Mouse (Mus musculus): ENCODE measurements around the gene Lman2. TPM values are rescaled to one million over a fixed set of nuclear protein-coding genes. Genes with fewer than 3 reads are reported as not detected.

Lman2 gene
- polyA plus RNA-seq, 1 experiment from 2014 or later = 84.2 TPM

- ATAC-seq (replicated peaks; ENCODE audit: extremely low read depth, insufficient read depth, low FRiP score) = no peak
- Histone ChIP-seq H3K9ac (ENCODE audit: low read length) (no peak overlapping the region), H3K4me2 (ENCODE audit: low read depth, low read length) (no peak overlapping the region), H3K4me1 (ENCODE audit: control insufficient read depth, insufficient read depth, low read length) (0 out of 2 replicates have a peak, but pooled peaks cover 2% of the 10 kb centered on the region), H3K4me3 (ENCODE audit: low read length) (no peak overlapping the region), H3K36me3 (ENCODE audit: control insufficient read depth, insufficient read depth) (peaks cover 62% of the 10 kb centered on the region), H3K27me3 (ENCODE audit: control insufficient read depth, insufficient read depth, low read length) (no peaks in the 10 kb centered on the region), H3K27ac (ENCODE audit: low read length) (no peak overlapping the region), H3K9me3 (replicated peaks; ENCODE audit: control insufficient read depth, low read length) (no peaks in the 10 kb centered on the region)
- 79% methylated on average over 11 of the region's 11 CpGs for WGBS
These were observed 15.8 kb downstream of the Lman2 start for GRCm38 (mm10) chr13:55346745-55347144.

DNA sequence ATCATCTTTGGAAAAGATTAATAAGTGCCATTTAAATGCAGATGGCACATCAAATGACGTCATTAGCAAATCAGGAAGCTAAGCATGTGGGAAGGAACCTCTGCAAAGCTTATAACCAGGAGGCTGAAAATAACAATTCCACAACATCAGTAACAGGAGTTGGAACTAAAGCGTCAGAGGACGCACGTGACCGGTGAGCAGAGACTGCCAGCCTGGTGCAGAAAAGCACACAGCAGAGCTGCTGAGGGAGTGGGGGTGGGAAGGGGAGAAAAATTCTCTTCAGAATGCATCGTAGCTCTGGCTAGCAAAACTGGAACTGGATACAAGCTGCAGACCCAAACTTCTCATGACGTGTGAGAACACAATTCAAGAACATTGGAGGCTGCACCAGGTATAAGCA, 18.3 kb downstream of the Lman2 start:
- no peaks in the 10 kb centered on the region for H3K27me3 ChIP-seq (ENCODE audit: control insufficient read depth, insufficient read depth, low read length)
- no peak overlapping the region for H3K4me3 ChIP-seq (ENCODE audit: low read length)
- no peak overlapping the region for H3K27ac ChIP-seq (ENCODE audit: low read length)
- H3K9me3 ChIP-seq (replicated peaks; ENCODE audit: control insufficient read depth, low read length) = no peaks in the 10 kb centered on the region
- H3K36me3 ChIP-seq (ENCODE audit: control insufficient read depth, insufficient read depth) = peaks cover 42% of the 10 kb centered on the region
- H3K9ac ChIP-seq (ENCODE audit: low read length) = no peak overlapping the region
- ATAC-seq (replicated peaks; ENCODE audit: extremely low read depth, insufficient read depth, low FRiP score) = no peak
- 0 out of 2 replicates have a peak, but pooled peaks cover 2% of the 10 kb centered on the region for H3K4me1 ChIP-seq (ENCODE audit: control insufficient read depth, insufficient read depth, low read length)
- WGBS = 80% methylated on average over 7 of the region's 7 CpGs
- no peak overlapping the region for H3K4me2 ChIP-seq (ENCODE audit: low read depth, low read length)

DNA sequence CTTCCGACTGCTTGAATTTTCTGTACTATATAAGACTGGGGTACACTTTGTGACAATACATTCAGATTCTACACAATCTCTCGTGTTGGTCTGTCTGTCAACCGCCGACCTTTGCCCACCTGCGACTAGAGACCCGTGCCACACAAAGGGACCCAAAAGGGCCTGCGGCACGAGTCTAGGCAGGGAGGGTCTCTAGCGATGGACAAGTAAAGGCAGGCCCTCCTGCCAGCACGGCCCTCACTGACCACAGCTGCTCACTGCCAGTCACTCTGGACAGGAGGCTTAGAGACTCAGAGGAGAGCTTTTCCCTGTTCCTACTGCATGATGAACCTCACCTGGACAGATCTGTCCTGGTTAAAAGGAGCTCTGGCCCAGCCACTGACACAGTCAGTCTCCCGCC, 20.1 kb downstream of the Lman2 start:
- Histone ChIP-seq H3K4me2 (ENCODE audit: low read depth, low read length) (no peak overlapping the region), H3K9me3 (replicated peaks; ENCODE audit: control insufficient read depth, low read length) (no peaks in the 10 kb centered on the region), H3K27ac (ENCODE audit: low read length) (no peak overlapping the region), H3K4me1 (ENCODE audit: control insufficient read depth, insufficient read depth, low read length) (no peaks in the 10 kb centered on the region), H3K9ac (ENCODE audit: low read length) (no peak overlapping the region), H3K4me3 (ENCODE audit: low read length) (no peak overlapping the region), H3K27me3 (ENCODE audit: control insufficient read depth, insufficient read depth, low read length) (no peaks in the 10 kb centered on the region), H3K36me3 (ENCODE audit: control insufficient read depth, insufficient read depth) (peaks cover 26% of the 10 kb centered on the region)
- no peak for ATAC-seq (replicated peaks; ENCODE audit: extremely low read depth, insufficient read depth, low FRiP score)
- WGBS = 38% methylated on average over 11 of the region's 11 CpGs

DNA sequence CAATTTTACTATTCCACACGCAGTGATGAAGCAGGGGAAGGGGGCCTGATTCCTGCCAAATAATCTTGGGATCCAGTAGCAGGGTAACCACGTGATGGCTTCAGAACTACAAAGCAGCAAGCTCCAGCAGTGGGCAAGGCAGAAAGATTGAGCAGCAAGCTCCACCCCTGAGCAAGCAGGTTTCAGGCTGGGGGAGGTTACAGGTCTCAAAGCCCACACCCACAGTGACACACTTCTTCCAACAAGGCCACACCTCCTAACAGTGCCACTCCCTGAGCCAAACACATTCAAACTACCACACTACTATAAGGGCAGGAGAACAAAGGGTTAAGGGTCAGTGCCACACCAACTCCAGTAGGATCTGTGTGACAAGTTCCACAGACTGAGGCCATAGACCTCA, 23.3 kb downstream of the Lman2 start:
- H3K4me3 ChIP-seq (ENCODE audit: low read length) = no peak overlapping the region
- H3K27ac ChIP-seq (ENCODE audit: low read length) = no peak overlapping the region
- no peaks in the 10 kb centered on the region for H3K4me1 ChIP-seq (ENCODE audit: control insufficient read depth, insufficient read depth, low read length)
- H3K4me2 ChIP-seq (ENCODE audit: low read depth, low read length) = no peak overlapping the region
- WGBS = 37% methylated on average over 2 of the region's 2 CpGs
- peaks cover 1% of the 10 kb centered on the region for H3K36me3 ChIP-seq (ENCODE audit: control insufficient read depth, insufficient read depth)
- H3K27me3 ChIP-seq (ENCODE audit: control insufficient read depth, insufficient read depth, low read length) = no peaks in the 10 kb centered on the region
- no peak for ATAC-seq (replicated peaks; ENCODE audit: extremely low read depth, insufficient read depth, low FRiP score)
- H3K9me3 ChIP-seq (replicated peaks; ENCODE audit: control insufficient read depth, low read length) = no peaks in the 10 kb centered on the region
- H3K9ac ChIP-seq (ENCODE audit: low read length) = no peak overlapping the region

DNA sequence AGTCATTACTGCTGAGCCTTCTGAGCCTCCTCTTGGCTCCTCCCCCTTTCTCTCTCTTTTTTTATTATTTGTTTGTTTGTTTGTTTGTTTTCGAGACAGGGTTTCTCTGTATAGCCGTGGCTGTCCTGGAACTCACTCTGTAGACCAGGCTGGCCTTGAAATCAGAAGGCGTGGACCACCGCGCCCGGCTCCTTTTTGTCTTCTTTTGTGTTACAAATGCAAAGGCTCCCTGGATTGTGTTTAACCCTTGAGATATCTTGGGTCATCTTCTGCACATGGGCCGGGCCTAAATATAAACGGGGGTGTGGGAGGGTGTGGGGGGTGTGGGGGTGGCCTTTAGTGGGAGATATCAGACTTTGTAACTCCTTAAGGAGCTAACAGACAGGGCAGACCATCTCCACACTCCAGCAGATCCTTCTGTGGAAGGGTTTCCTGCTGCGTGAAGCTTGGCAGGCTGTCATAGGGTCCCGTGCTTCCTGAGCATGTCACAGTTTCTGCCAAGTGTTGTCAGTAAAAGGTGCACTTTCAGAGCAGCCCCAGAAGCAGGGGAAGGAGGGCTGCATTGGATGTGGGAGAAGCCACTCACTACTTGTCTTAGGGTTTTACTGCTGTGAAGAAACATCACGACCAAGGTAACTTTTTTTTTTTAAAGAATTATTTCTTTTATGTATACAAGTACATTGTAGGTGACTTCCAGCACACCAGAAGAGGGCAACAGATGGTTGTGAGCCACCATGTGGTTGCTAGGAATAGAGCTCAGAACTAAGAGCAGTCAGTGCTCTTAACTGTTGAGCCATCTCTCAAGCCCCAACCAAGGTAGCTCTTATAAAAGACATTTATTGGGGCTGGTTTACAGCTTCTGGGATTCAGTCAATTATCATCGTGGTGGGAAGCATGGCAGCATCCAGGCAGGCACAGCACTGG, 24.2 kb downstream of the Lman2 start:
- H3K9me3 ChIP-seq (replicated peaks; ENCODE audit: control insufficient read depth, low read length) = no peaks in the 10 kb centered on the region
- H3K4me1 ChIP-seq (ENCODE audit: control insufficient read depth, insufficient read depth, low read length) = no peaks in the 10 kb centered on the region
- ATAC-seq (replicated peaks; ENCODE audit: extremely low read depth, insufficient read depth, low FRiP score) = no peak
- H3K36me3 ChIP-seq (ENCODE audit: control insufficient read depth, insufficient read depth) = no peaks in the 10 kb centered on the region
- no peak overlapping the region for H3K9ac ChIP-seq (ENCODE audit: low read length)
- 59% methylated on average over 12 of the region's 12 CpGs for WGBS
- no peaks in the 10 kb centered on the region for H3K27me3 ChIP-seq (ENCODE audit: control insufficient read depth, insufficient read depth, low read length)
- no peak overlapping the region for H3K4me3 ChIP-seq (ENCODE audit: low read length)
- H3K4me2 ChIP-seq (ENCODE audit: low read depth, low read length) = no peak overlapping the region
- H3K27ac ChIP-seq (ENCODE audit: low read length) = no peak overlapping the region

DNA sequence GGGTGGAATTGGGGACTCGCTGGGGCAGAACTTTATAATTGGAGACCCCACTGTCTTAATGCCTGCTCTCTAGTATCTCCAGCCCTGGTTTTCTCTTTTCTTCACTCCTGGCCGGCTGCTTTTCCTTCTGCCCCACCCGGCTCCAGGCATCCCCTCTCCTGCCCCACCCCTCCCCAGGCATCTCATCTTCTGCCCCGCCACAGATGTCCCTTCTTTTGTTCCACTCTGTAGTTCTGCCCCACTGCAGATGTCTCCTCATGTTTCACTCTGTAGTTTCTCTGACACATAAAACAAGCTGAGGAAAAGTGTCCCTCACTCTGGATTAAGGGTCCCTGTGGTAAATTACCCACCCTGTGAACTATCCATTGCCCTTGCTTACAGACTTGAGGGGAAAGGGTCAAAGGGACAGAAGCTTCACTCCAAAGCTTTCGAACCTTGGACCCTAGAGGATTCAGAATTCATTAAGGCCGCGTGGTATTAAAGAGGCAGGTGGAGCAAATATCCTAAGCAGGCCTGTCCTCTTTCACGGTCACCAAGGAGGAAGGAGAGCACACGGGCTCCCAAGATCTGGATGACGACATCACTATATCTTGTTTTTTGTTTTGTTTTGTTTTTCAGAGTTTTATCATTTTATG, 25.1 kb downstream of the Lman2 start:
- Histone ChIP-seq H3K9me3 (replicated peaks; ENCODE audit: control insufficient read depth, low read length) (no peaks in the 10 kb centered on the region), H3K4me3 (ENCODE audit: low read length) (no peak overlapping the region), H3K27me3 (ENCODE audit: control insufficient read depth, insufficient read depth, low read length) (no peaks in the 10 kb centered on the region), H3K4me2 (ENCODE audit: low read depth, low read length) (no peak overlapping the region), H3K9ac (ENCODE audit: low read length) (no peak overlapping the region), H3K4me1 (ENCODE audit: control insufficient read depth, insufficient read depth, low read length) (no peaks in the 10 kb centered on the region), H3K36me3 (ENCODE audit: control insufficient read depth, insufficient read depth) (no peaks in the 10 kb centered on the region), H3K27ac (ENCODE audit: low read length) (no peak overlapping the region)
- no peak for ATAC-seq (replicated peaks; ENCODE audit: extremely low read depth, insufficient read depth, low FRiP score)
- WGBS = 73% methylated on average over 10 of the region's 10 CpGs

DNA sequence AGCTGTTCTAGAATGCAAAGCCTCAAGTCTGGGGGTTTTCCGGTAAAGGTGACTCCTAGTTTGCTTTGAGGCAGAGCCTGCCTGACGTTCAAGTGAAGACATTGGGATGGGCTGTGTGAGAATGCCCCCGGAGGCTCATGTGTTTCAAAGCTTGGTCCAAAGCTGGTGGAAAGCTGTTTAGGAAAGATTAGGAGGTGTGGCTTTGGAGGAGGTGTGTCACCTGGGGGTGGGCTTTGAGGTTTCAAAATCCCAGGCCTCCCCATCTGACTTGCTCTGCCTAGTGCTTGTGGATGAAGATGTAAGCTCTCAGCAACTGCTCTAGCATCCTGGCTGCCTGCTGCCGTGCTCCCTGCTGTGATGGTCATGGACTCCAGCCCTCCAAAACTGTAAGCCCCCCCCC, 26.9 kb downstream of the Lman2 start:
- H3K4me1 ChIP-seq (ENCODE audit: control insufficient read depth, insufficient read depth, low read length) = peaks cover 2% of the 10 kb centered on the region
- H3K9ac ChIP-seq (ENCODE audit: low read length) = no peak overlapping the region
- WGBS = 82% methylated on average over 4 of the region's 4 CpGs
- H3K27me3 ChIP-seq (ENCODE audit: control insufficient read depth, insufficient read depth, low read length) = no peaks in the 10 kb centered on the region
- ATAC-seq (replicated peaks; ENCODE audit: extremely low read depth, insufficient read depth, low FRiP score) = no peak
- no peaks in the 10 kb centered on the region for H3K9me3 ChIP-seq (replicated peaks; ENCODE audit: control insufficient read depth, low read length)
- H3K4me2 ChIP-seq (ENCODE audit: low read depth, low read length) = no peak overlapping the region
- H3K36me3 ChIP-seq (ENCODE audit: control insufficient read depth, insufficient read depth) = no peaks in the 10 kb centered on the region
- no peak overlapping the region for H3K27ac ChIP-seq (ENCODE audit: low read length)
- no peak overlapping the region for H3K4me3 ChIP-seq (ENCODE audit: low read length)

DNA sequence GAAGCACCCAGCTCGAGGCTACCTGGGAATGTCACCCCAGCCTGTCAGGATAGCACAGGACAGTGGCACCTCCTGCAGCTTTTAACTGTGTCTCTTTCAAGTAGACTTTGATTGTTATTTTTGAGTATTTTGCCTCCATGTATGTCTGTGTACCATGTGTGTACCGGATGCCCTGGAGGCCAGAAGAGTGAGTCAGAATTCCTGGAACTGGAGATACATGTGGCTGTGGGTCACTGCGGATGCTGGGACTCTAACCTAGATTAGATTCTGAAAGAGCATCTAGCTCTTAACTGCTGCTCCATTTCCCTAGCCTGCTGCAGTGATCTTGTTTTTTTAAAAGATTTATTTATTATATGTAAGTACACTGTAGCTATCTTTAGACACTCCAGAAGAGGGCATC, 30.3 kb downstream of the Lman2 start:
- no peak overlapping the region for H3K9ac ChIP-seq (ENCODE audit: low read length)
- H3K27me3 ChIP-seq (ENCODE audit: control insufficient read depth, insufficient read depth, low read length) = no peaks in the 10 kb centered on the region
- H3K4me3 ChIP-seq (ENCODE audit: low read length) = no peak overlapping the region
- H3K4me2 ChIP-seq (ENCODE audit: low read depth, low read length) = no peak overlapping the region
- H3K4me1 ChIP-seq (ENCODE audit: control insufficient read depth, insufficient read depth, low read length) = peaks cover 20% of the 10 kb centered on the region
- no peaks in the 10 kb centered on the region for H3K36me3 ChIP-seq (ENCODE audit: control insufficient read depth, insufficient read depth)
- WGBS = 71% methylated on average over 3 of the region's 3 CpGs
- no peak for ATAC-seq (replicated peaks; ENCODE audit: extremely low read depth, insufficient read depth, low FRiP score)
- no peaks in the 10 kb centered on the region for H3K9me3 ChIP-seq (replicated peaks; ENCODE audit: control insufficient read depth, low read length)
- H3K27ac ChIP-seq (ENCODE audit: low read length) = no peak overlapping the region

All from heart, embryonic 16.5 days (tissue).